Mouse (Mus musculus) adrenal gland, adult 2 months (tissue): Measurements from ENCODE around the gene Try10. TPM values are rescaled to one million over a fixed set of nuclear protein-coding genes. Genes with fewer than 3 reads are reported as not detected.
"Not testable (repeated sequence)": the region's sequence is repeated elsewhere in the genome, so short reads cannot be mapped to it uniquely, and the experiment has no call there.

Experiments
- DNase-seq: peaks from one replicate; pipeline ENCODE4 v3.0.0; 2021
- long read RNA-seq: library from polyadenylated mRNA; stranded (forward); transcript quantifications from one replicate; pipeline ENCODE4 v2.0.0, GENCODE M21; 2021
- polyA plus RNA-seq: library from polyadenylated mRNA; depleted of rRNA; stranded (reverse); fragments of >200 nt; gene quantifications from 2 replicates; pipeline ENCODE4 v1.2.3, GENCODE M21; 2012; rRNA removed
- total RNA-seq, 2 experiments: library from RNA; stranded (reverse); gene quantifications; 2 replicates each; pipeline ENCODE4 v1.2.3; 2021

Gene Try10
- total RNA-seq (not detected), polyA plus RNA-seq (not detected in 2 replicates)
- long read RNA-seq, result 0 reads

DNA sequence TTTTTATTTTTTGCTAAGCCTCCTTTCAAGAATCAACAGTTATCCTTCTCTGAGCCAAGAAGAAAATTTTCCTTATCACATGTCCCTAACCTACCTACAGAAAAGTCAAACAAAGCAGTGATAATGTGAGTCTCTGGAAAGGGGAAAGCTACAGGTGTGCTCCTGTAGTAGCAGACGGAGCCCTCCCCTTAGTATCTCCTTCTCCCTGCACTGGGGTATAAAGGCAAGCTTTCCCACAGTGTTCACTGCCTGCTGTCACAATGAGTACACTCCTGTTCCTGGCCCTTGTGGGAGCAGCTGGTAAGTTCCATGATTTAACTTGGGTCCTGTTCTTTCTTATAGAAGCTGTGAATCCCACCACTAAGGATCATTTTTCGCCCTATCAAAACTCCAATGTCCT, at the start of gene Try10:
Gene Try10 (plus strand): TSS at position 174 of the 400 bp plus-strand sequence.
- no peak for DNase-seq

DNA sequence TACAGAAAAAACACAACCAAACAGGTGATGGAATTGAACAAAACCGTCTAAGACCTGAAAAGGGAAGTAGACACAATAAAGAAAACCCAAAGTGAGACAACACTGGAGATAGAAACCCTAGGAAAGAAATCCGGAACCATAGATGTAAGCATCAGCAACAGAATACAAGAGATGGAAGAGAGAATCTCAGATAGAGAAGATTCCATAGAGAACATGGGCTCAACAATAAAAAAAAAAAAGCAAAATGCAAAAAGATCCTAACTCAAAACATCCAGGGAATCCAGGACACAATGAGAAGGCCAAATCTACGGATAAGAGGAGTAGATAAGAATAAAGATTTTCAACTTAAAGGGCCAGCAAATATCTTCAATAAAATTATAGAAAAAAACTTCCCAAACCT, 37.2 kb upstream of the Try10 start, which contains the start of gene Try5:
Gene Try5 (minus strand): TSS at position 101 of the 400 bp plus-strand sequence.
- DNase-seq, result not testable (repeated sequence)

DNA sequence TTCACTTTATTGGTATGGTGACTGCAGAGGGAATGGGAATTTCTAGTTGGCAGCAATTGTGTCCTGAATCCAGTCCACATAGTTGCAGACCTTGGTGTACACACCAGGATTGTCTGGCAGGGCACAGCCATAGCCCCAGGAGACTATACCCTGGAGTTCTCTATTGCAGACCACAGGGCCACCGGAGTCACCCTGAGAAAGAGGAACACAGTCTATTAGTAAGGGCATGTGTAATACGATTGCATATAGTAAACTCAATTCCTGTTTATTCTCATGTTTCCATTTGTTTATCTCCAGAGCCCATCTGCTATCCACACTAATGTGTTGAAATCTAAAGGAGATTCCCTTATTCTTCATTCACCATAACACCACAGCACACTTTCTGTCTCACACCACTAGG, 19.9 kb downstream of the Try10 start:
- not testable (repeated sequence) for DNase-seq

DNA sequence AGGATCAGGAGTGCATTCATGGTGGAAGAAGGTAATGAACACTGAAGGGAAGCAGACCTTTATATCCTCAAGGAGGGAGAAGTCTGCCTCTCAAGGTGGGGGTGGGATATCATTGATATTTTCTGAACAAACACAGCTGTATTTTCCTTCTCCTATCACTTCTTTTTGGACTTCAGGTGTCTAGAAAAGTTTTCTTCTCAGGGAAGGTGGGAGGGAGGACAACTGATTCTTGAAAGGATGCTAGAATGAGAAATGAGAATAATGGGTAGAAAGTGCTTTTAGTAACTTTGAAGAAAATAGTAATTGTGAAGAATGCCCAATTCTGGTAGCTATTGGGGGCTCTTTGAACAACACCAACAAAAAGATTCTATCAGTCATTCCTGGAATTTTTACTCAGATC, 23.7 kb downstream of the Try10 start, which contains the start of gene Prss3:
Gene Prss3 (minus strand): TSS at position 101 of the 400 bp plus-strand sequence.
- DNase-seq, result not testable (repeated sequence)

DNA sequence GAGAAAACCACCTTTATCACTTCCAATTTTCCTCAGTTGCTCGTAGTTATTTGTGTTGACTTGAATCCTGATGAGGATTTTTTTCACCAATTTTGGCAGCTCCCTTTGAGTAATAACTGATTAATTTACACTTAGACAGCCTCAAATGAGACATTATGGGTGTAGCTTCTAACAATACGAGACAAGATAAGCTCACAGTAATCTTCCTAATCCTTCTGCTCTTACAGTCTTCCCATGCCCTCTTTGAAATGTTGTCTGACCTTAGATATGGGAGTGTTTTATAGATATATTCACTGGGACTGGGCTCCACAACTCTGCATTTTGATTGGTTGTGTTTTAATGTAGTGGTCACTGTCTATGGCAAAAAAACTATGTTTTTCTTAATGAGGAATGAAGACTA, 32.9 kb downstream of the Try10 start:
- no peak for DNase-seq

DNA sequence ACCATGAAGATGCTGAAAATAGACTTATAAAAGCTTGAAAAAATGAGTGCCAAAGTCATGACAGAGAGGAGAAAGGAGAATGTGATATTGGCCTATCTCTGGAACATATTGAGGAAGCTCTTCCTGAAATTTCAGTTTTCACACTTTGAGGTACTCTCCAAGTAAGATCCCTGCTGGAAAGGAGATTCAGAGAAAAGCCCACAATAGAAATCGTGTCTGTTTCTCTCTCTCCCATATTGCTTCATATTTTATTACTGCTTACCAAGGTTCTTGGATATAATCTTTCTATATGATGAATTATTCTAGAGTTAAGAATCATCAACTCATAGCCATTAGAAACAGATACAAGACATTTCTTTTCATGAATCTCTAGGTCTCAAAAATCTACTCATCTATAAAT, 37.7 kb downstream of the Try10 start:
- not testable (repeated sequence) for DNase-seq

DNA sequence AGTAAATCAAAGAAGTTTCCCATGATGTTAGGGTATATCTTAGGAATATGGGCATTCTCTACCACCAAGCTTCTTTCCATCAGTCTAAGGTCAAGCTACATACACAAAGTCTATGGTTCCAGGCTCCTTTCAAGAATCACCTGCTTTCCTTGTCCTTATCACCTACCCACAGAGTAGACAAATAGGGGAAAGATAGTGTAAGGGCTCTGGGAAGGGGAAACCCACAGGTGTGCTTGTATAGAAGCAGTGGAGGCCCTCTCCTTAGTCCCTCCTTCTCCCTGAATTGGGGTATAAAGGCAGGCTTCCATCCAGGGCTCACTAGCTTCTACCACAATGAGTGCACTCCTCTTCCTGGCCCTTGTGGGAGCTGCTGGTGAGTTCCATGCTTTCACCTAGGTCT, 38.2 kb downstream of the Try10 start, which contains the start of gene Gm5771:
Gene Gm5771 (plus strand): TSS at position 301 of the 400 bp plus-strand sequence.
- not testable (repeated sequence) for DNase-seq

Other genes with a start within 250 kb of the Try10 start
- gene Try4, start 51.8 kb upstream of the Try10 start, total RNA-seq, result not detected
- 0.15 TPM in 1 of 2 replicates, not detected in the other for gene Try4, start 51.8 kb upstream of the Try10 start, polyA plus RNA-seq
- not detected for gene Try5, start 37.3 kb upstream of the Try10 start, total RNA-seq
- gene Try5, start 37.3 kb upstream of the Try10 start, polyA plus RNA-seq, result not detected in 2 replicates
- not detected for gene Prss3, start 23.6 kb downstream of the Try10 start, total RNA-seq
- not detected in 2 replicates for gene Prss3, start 23.6 kb downstream of the Try10 start, polyA plus RNA-seq
- gene Gm5771, start 38.3 kb downstream of the Try10 start, total RNA-seq, result not detected
- gene Gm5771, start 38.3 kb downstream of the Try10 start, polyA plus RNA-seq, result not detected in 2 replicates
- not detected for gene Gm10334, start 92.0 kb downstream of the Try10 start, total RNA-seq
- gene Gm10334, start 92.0 kb downstream of the Try10 start, polyA plus RNA-seq, result not detected in 2 replicates
- not detected for gene Prss1, start 104.8 kb downstream of the Try10 start, total RNA-seq
- gene Prss1, start 104.8 kb downstream of the Try10 start, polyA plus RNA-seq, result not detected in 2 replicates
- under 1 TPM in 1 of 2 experiments, not detected in 1; 0.48 TPM for gene Prss2, start 167.7 kb downstream of the Try10 start, total RNA-seq
- gene Prss2, start 167.7 kb downstream of the Try10 start, polyA plus RNA-seq, result 0.35 TPM in 1 of 2 replicates, not detected in the other